In the genomic region with DNA sequence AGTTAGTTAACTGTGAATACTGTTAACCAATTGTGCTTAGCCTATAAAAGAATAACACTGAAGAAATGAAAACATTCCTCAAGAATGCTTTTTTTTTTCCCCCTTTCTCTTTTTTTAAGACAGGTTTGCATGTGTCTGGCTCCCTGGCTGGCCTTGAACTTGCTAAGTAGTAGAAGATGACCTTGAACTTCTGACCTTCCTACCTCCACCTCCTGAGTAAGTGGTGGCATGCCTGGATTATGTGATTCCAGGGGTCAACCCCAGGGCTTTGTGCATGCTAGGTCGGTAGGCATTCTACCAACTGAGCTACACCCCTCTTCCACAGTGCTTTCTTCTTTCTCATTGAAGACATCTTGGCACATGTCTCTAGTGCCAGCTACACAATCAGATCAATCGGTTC, we compare ENCODE assay signal across 15 mouse cellular contexts. TPM values are rescaled to one million over a fixed set of nuclear protein-coding genes. Genes with fewer than 3 reads are reported as not detected.
DNase-seq lines count a peak whose midpoint lies in the region; ATAC-seq lines count a peak whose summit lies in the region.
"Had no signal": no experiment of that assay in that cellular context is flagged by ENCODE, and none has a peak within 500 bp of the region (broad histone marks: within the 10 kb centered on the region; RNA-seq: fewer than 3 reads in every experiment).

No protein-coding gene starts in this region.

- no peak overlapping the region for H3K4me3 ChIP-seq in forebrain, embryonic 15.5 days
- H3K4me3 ChIP-seq in forebrain, embryonic 13.5 days: no peak overlapping the region
- peak overlapping the region; percentile 79; the same call in 1 of the 2 replicates for H3K4me3 ChIP-seq in liver, embryonic 13.5 days (replicated peaks)
- no peak overlapping the region for H3K4me3 ChIP-seq in liver, embryonic 12.5 days
- no peak overlapping the region for H3K4me3 ChIP-seq in midbrain, embryonic 14.5 days (replicated peaks; ENCODE audit: low read depth, low read length)

- no peak overlapping the region for H3K27ac ChIP-seq in forebrain, embryonic 15.5 days (replicated peaks)
- no peak overlapping the region for H3K27ac ChIP-seq in forebrain, embryonic 13.5 days
- H3K27ac ChIP-seq in liver, embryonic 13.5 days: no peak overlapping the region
- no peak overlapping the region for H3K27ac ChIP-seq in liver, embryonic 12.5 days
- no peak overlapping the region for H3K27ac ChIP-seq in midbrain, embryonic 14.5 days (replicated peaks; ENCODE audit: low read depth, low read length)

- peaks cover 18% of the 10 kb centered on the region for H3K36me3 ChIP-seq in forebrain, embryonic 15.5 days
- H3K36me3 ChIP-seq in forebrain, embryonic 13.5 days (ENCODE audit: poor library complexity, severe bottlenecking): peaks cover 21% of the 10 kb centered on the region
- H3K36me3 ChIP-seq in liver, embryonic 13.5 days: peaks cover 16% of the 10 kb centered on the region; the same call in 1 of the 2 replicates
- H3K36me3 ChIP-seq in liver, embryonic 12.5 days: peaks cover 21% of the 10 kb centered on the region
- peaks cover 22% of the 10 kb centered on the region for H3K36me3 ChIP-seq in midbrain, embryonic 14.5 days (ENCODE audit: control insufficient read depth, insufficient read depth, low read length)

- ATAC-seq in forebrain, embryonic 15.5 days (replicated peaks): no peak
- ATAC-seq in forebrain, embryonic 13.5 days: no peak
- ATAC-seq in liver, embryonic 13.5 days (ENCODE audit: low read depth): no peak
- no peak for ATAC-seq in liver, embryonic 12.5 days
- ATAC-seq in midbrain, embryonic 14.5 days (ENCODE audit: low FRiP score, low TSS enrichment): no peak

- 77% methylated on average over 2 of the region's 2 CpGs for WGBS in forebrain, embryonic 15.5 days
- WGBS in forebrain, embryonic 13.5 days: 84% methylated on average over 2 of the region's 2 CpGs
- WGBS in liver, embryonic 13.5 days (ENCODE audit: insufficient replicate concordance): 88% methylated on average over 2 of the region's 2 CpGs
- WGBS in liver, embryonic 12.5 days (ENCODE audit: insufficient replicate concordance): 83% methylated on average over 2 of the region's 2 CpGs
- 82% methylated on average over 2 of the region's 2 CpGs for WGBS in midbrain, embryonic 14.5 days

- no peak overlapping the region for H3K9ac ChIP-seq in forebrain, embryonic 15.5 days (replicated peaks)
- no peak overlapping the region for H3K9ac ChIP-seq in forebrain, embryonic 13.5 days
- H3K9ac ChIP-seq in liver, embryonic 13.5 days: peak overlapping the region; percentile 82; the same call in 1 of the 2 replicates
- no peak overlapping the region; the same call in 1 of the 2 replicates for H3K9ac ChIP-seq in liver, embryonic 12.5 days
- H3K9ac ChIP-seq in midbrain, embryonic 14.5 days (replicated peaks; ENCODE audit: low read length): no peak overlapping the region; the same call in 1 of the 2 replicates

- DNase-seq in liver, embryonic 13.5 days: no peak
- peak; percentile 68 for DNase-seq in R1 (ENCODE audit: low read depth, low spot score)
- no peak for DNase-seq in midbrain, embryonic 14.5 days
- DNase-seq in layer of hippocampus, adult 9-10 months (ENCODE audit: low spot score): no peak
- DNase-seq: adrenal gland, postnatal 10 days; kidney, adult 18-20 months; kidney, postnatal 36 days; lung, adult 18-20 months; right cerebral cortex, postnatal 14 days had no signal

- no peaks in the 10 kb centered on the region for H3K9me3 ChIP-seq in forebrain, embryonic 15.5 days
- H3K9me3 ChIP-seq in forebrain, embryonic 13.5 days (replicated peaks): no peaks in the 10 kb centered on the region
- no peaks in the 10 kb centered on the region for H3K9me3 ChIP-seq in liver, embryonic 13.5 days (replicated peaks)
- H3K9me3 ChIP-seq in liver, embryonic 12.5 days (replicated peaks): no peaks in the 10 kb centered on the region
- H3K9me3 ChIP-seq in midbrain, embryonic 14.5 days (ENCODE audit: control insufficient read depth, low read length): no peaks in the 10 kb centered on the region
- H3K9me3 ChIP-seq: G1E had no signal

- H3K4me1 ChIP-seq in forebrain, embryonic 15.5 days: peaks cover 18% of the 10 kb centered on the region
- H3K4me1 ChIP-seq in forebrain, embryonic 13.5 days: peaks cover 15% of the 10 kb centered on the region
- H3K4me1 ChIP-seq in liver, embryonic 13.5 days (replicated peaks): peaks cover 17% of the 10 kb centered on the region
- peaks cover 17% of the 10 kb centered on the region for H3K4me1 ChIP-seq in liver, embryonic 12.5 days
- H3K4me1 ChIP-seq in midbrain, embryonic 14.5 days (ENCODE audit: control insufficient read depth, insufficient read depth, low read length): 0 out of 2 replicates have a peak, but pooled peaks cover 8% of the 10 kb centered on the region

- H3K27me3 ChIP-seq in forebrain, embryonic 15.5 days: no peaks in the 10 kb centered on the region
- no peaks in the 10 kb centered on the region for H3K27me3 ChIP-seq in forebrain, embryonic 13.5 days
- no peaks in the 10 kb centered on the region for H3K27me3 ChIP-seq in liver, embryonic 13.5 days
- no peaks in the 10 kb centered on the region for H3K27me3 ChIP-seq in liver, embryonic 12.5 days (replicated peaks)
- no peaks in the 10 kb centered on the region for H3K27me3 ChIP-seq in midbrain, embryonic 14.5 days (ENCODE audit: control insufficient read depth, insufficient read depth, low read length)

- H3K4me2 ChIP-seq in forebrain, embryonic 15.5 days (replicated peaks): peak overlapping the region; percentile 66; the same call in 1 of the 2 replicates
- H3K4me2 ChIP-seq in forebrain, embryonic 13.5 days: no peak overlapping the region
- no peak overlapping the region for H3K4me2 ChIP-seq in liver, embryonic 13.5 days
- no peak overlapping the region for H3K4me2 ChIP-seq in liver, embryonic 12.5 days
- H3K4me2 ChIP-seq in midbrain, embryonic 14.5 days (ENCODE audit: low read length): peak overlapping the region; percentile 91; the same call in 1 of the 2 replicates

RNA-seq across cellular contexts. Expression of a gene that starts 1.3 kb away (rescaled TPM):
- polyA plus RNA-seq in forebrain, embryonic 15.5 days (2015; fragmentation: Nextera tagmentation; extraction: Ambion mirVana): 35.6 and 38.5 TPM in 2 replicates
- polyA plus RNA-seq in forebrain, embryonic 13.5 days (2015; fragmentation: Nextera tagmentation; extraction: Ambion mirVana): 34.2 and 34.8 TPM in 2 replicates
- 14.7 and 15.2 TPM in 2 replicates for polyA plus RNA-seq in liver, embryonic 13.5 days (2015; fragmentation: Nextera tagmentation; extraction: Ambion mirVana)
- polyA plus RNA-seq in liver, embryonic 12.5 days (2016; fragmentation: Nextera tagmentation; extraction: Ambion mirVana): 17.6 and 18.0 TPM in 2 replicates
- 32.2 and 35.4 TPM in 2 replicates for polyA plus RNA-seq in midbrain, embryonic 14.5 days (2014; fragmentation: Nextera tagmentation; extraction: Ambion mirVana)

RNA-seq across cellular contexts. Expression of a gene that starts 29.4 kb away (rescaled TPM):
- polyA plus RNA-seq in forebrain, embryonic 15.5 days (2015; fragmentation: Nextera tagmentation; extraction: Ambion mirVana): 57.5 and 59.5 TPM in 2 replicates
- 33.9 and 38.7 TPM in 2 replicates for polyA plus RNA-seq in forebrain, embryonic 13.5 days (2015; fragmentation: Nextera tagmentation; extraction: Ambion mirVana)
- 0.77 and 0.87 TPM in 2 replicates for polyA plus RNA-seq in liver, embryonic 13.5 days (2015; fragmentation: Nextera tagmentation; extraction: Ambion mirVana)
- 1.3 and 1.6 TPM in 2 replicates for polyA plus RNA-seq in liver, embryonic 12.5 days (2016; fragmentation: Nextera tagmentation; extraction: Ambion mirVana)
- 61.4 and 62.7 TPM in 2 replicates for polyA plus RNA-seq in midbrain, embryonic 14.5 days (2014; fragmentation: Nextera tagmentation; extraction: Ambion mirVana)

RNA-seq across cellular contexts. Expression of a gene that starts 29.4 kb away (rescaled TPM):
- 541 and 580 TPM in 2 replicates for polyA plus RNA-seq in forebrain, embryonic 15.5 days (2015; fragmentation: Nextera tagmentation; extraction: Ambion mirVana)
- 716 and 737 TPM in 2 replicates for polyA plus RNA-seq in forebrain, embryonic 13.5 days (2015; fragmentation: Nextera tagmentation; extraction: Ambion mirVana)
- polyA plus RNA-seq in liver, embryonic 13.5 days (2015; fragmentation: Nextera tagmentation; extraction: Ambion mirVana): 423 and 429 TPM in 2 replicates
- polyA plus RNA-seq in liver, embryonic 12.5 days (2016; fragmentation: Nextera tagmentation; extraction: Ambion mirVana): 455 and 456 TPM in 2 replicates
- polyA plus RNA-seq in midbrain, embryonic 14.5 days (2014; fragmentation: Nextera tagmentation; extraction: Ambion mirVana): 579 and 610 TPM in 2 replicates

RNA-seq across cellular contexts. Expression of a gene that starts 32.6 kb away (rescaled TPM):
- 2.3 and 2.7 TPM in 2 replicates for polyA plus RNA-seq in forebrain, embryonic 15.5 days (2015; fragmentation: Nextera tagmentation; extraction: Ambion mirVana)
- polyA plus RNA-seq in forebrain, embryonic 13.5 days (2015; fragmentation: Nextera tagmentation; extraction: Ambion mirVana): 2.3 and 2.8 TPM in 2 replicates
- polyA plus RNA-seq in liver, embryonic 13.5 days (2015; fragmentation: Nextera tagmentation; extraction: Ambion mirVana): not detected in 2 replicates
- polyA plus RNA-seq in liver, embryonic 12.5 days (2016; fragmentation: Nextera tagmentation; extraction: Ambion mirVana): not detected in 2 replicates
- 2.7 and 3.8 TPM in 2 replicates for polyA plus RNA-seq in midbrain, embryonic 14.5 days (2014; fragmentation: Nextera tagmentation; extraction: Ambion mirVana)
- polyA plus RNA-seq: C2C12; G1E; heart, embryonic 14.5 days had no signal

RNA-seq across cellular contexts. Expression of a gene that starts 46.9 kb away (rescaled TPM):
- 20.6 and 23.6 TPM in 2 replicates for polyA plus RNA-seq in forebrain, embryonic 15.5 days (2015; fragmentation: Nextera tagmentation; extraction: Ambion mirVana)
- polyA plus RNA-seq in forebrain, embryonic 13.5 days (2015; fragmentation: Nextera tagmentation; extraction: Ambion mirVana): 20.4 and 20.6 TPM in 2 replicates
- 2.0 and 2.1 TPM in 2 replicates for polyA plus RNA-seq in liver, embryonic 13.5 days (2015; fragmentation: Nextera tagmentation; extraction: Ambion mirVana)
- 2.4 and 2.7 TPM in 2 replicates for polyA plus RNA-seq in liver, embryonic 12.5 days (2016; fragmentation: Nextera tagmentation; extraction: Ambion mirVana)
- polyA plus RNA-seq in midbrain, embryonic 14.5 days (2014; fragmentation: Nextera tagmentation; extraction: Ambion mirVana): 21.2 and 35.9 TPM in 2 replicates

Comparison
In these comparisons a context has a peak if more than half of its experiments do, and no peak if none do; other contexts are left out.
1. H3K4me2 ChIP-seq: peak in forebrain, embryonic 15.5 days (single experiment) and midbrain, embryonic 14.5 days (single experiment); none in forebrain, embryonic 13.5 days (single experiment), liver, embryonic 13.5 days (single experiment) and liver, embryonic 12.5 days (single experiment).
2. RNA of a gene that starts 29.4 kb away (polyA plus RNA-seq): 61.4 to 62.7 TPM in midbrain, embryonic 14.5 days, 57.5 to 59.5 TPM in forebrain, embryonic 15.5 days and 33.9 to 38.7 TPM in forebrain, embryonic 13.5 days; 1.3 to 1.6 TPM in liver, embryonic 12.5 days and 0.77 to 0.87 TPM in liver, embryonic 13.5 days; every median in the first group is over 10 times any median in the second.